ENCODE assay signal across 7 mouse cellular contexts in the genomic region with DNA sequence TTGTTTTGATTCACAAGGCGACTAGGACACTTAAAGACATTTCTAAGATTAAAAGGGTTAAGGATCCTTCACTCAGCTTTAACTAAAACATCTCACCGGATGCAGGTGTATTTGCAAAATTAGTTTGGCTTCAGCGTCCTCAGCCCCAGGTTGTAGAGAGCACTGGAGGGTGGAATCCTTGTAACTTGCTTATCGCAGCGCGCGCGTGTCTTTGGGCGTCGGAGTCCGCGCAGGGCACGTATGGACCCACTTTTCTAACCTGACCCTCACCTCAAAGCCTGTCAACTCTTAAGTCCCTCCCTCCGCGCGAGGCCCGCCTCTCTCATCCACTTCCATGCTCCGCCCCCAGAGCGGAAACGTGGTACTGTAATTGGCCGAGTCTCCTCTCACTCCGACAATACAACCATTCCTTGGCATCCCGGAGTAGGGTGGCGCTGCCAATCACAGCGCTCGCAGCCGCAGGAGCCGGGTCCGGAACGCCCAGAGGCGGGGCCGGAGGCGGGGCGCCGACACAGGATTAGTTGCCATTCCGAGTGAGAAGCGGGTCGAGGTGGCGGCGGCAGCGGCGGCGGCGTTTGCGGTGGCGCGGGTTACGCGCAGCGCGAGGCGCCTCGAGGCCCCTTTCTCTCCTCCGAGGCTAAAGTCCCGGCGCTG. TPM values are rescaled to one million over a fixed set of nuclear protein-coding genes. Genes with fewer than 3 reads are reported as not detected.
DNase-seq lines count a peak whose midpoint lies in the region; ATAC-seq and TF ChIP-seq lines count a peak whose summit lies in the region.

No protein-coding gene starts in this region.

- intact Hi-C loops in left cerebral cortex, postnatal 4 days (cut with DNase I): no loop called here

- H3K27me3 ChIP-seq in embryonic facial prominence, embryonic 10.5 days (replicated peaks; ENCODE audit: low read depth, poor library complexity, severe bottlenecking): no peaks in the 10 kb centered on the region
- no peaks in the 10 kb centered on the region for H3K27me3 ChIP-seq in intestine, postnatal 0 days (replicated peaks; ENCODE audit: control insufficient read depth, insufficient read depth, low read length)
- H3K27me3 ChIP-seq in midbrain, embryonic 12.5 days: no peaks in the 10 kb centered on the region
- no peaks in the 10 kb centered on the region for H3K27me3 ChIP-seq in small intestine, adult 2 months (ENCODE audit: control insufficient read depth, insufficient read depth, low read length)

- H3K36me3 ChIP-seq in embryonic facial prominence, embryonic 10.5 days (replicated peaks): no peaks in the 10 kb centered on the region
- H3K36me3 ChIP-seq in intestine, postnatal 0 days (ENCODE audit: control insufficient read depth, insufficient read depth): no peaks in the 10 kb centered on the region
- H3K36me3 ChIP-seq in midbrain, embryonic 12.5 days: no peaks in the 10 kb centered on the region
- no peaks in the 10 kb centered on the region for H3K36me3 ChIP-seq in small intestine, adult 2 months (ENCODE audit: control insufficient read depth, insufficient read depth, low read length)

- peak overlapping the region; percentile 86 for H3K4me2 ChIP-seq in intestine, postnatal 0 days (replicated peaks; ENCODE audit: low read depth)
- peak overlapping the region; percentile 72 for H3K4me2 ChIP-seq in midbrain, embryonic 12.5 days (replicated peaks)

- no peaks in the 10 kb centered on the region for H3K9me3 ChIP-seq in embryonic facial prominence, embryonic 10.5 days
- no peaks in the 10 kb centered on the region for H3K9me3 ChIP-seq in intestine, postnatal 0 days (ENCODE audit: control insufficient read depth)
- H3K9me3 ChIP-seq in midbrain, embryonic 12.5 days: no peaks in the 10 kb centered on the region

- under 1% methylated on average over 56 of the region's 56 CpGs for WGBS in embryonic facial prominence, embryonic 10.5 days
- under 1% methylated on average over 56 of the region's 56 CpGs for WGBS in intestine, postnatal 0 days
- WGBS in midbrain, embryonic 12.5 days: under 1% methylated on average over 56 of the region's 56 CpGs
- WGBS in small intestine, adult 2 months: under 1% methylated on average over 54 of the region's 56 CpGs

- peak; percentile 99 for DNase-seq in adrenal gland, postnatal 10 days
- peak; percentile 99 for DNase-seq in embryonic facial prominence, embryonic 10.5 days (ENCODE audit: low spot score)
- peak; percentile 75 for DNase-seq in gonadal fat pad, adult 2 months (ENCODE audit: low read depth)
- peak; percentile 99 for DNase-seq in left cerebral cortex, postnatal 4 days

- H3K9ac ChIP-seq in intestine, postnatal 0 days (ENCODE audit: low read depth, low read length): peak overlapping the region; percentile 93
- H3K9ac ChIP-seq in midbrain, embryonic 12.5 days (replicated peaks): peak overlapping the region; percentile 99

- H3K27ac ChIP-seq in embryonic facial prominence, embryonic 10.5 days (replicated peaks): peak overlapping the region; percentile 98
- H3K27ac ChIP-seq in intestine, postnatal 0 days (ENCODE audit: low read depth, low read length): peak overlapping the region; percentile 99
- H3K27ac ChIP-seq in midbrain, embryonic 12.5 days (replicated peaks): peak overlapping the region; percentile 100
- peak overlapping the region; percentile 98 for H3K27ac ChIP-seq in small intestine, adult 2 months (ENCODE audit: insufficient read depth, low read depth, low read length)

- TF ChIP-seq POLR2A in small intestine, adult 2 months (IDR thresholded peaks at IDR 0.05; ENCODE audit: low read depth, low read length): peak; percentile 77

- TF ChIP-seq CTCF in intestine, postnatal 0 days (IDR thresholded peaks at IDR 0.05; ENCODE audit: low read depth): no peak; the same call in 1 of the 2 replicates
- TF ChIP-seq CTCF in small intestine, adult 2 months (IDR thresholded peaks at IDR 0.05; ENCODE audit: extremely low read depth, insufficient read length, insufficient replicate concordance, low read depth, low read length): no peak

- peak; percentile 98 for ATAC-seq in intestine, postnatal 0 days
- ATAC-seq in midbrain, embryonic 12.5 days (ENCODE audit: low FRiP score, low read depth): peak; percentile 98

- H3K4me1 ChIP-seq in embryonic facial prominence, embryonic 10.5 days: peaks cover 29% of the 10 kb centered on the region
- H3K4me1 ChIP-seq in intestine, postnatal 0 days (replicated peaks; ENCODE audit: control insufficient read depth, insufficient read depth, low read length): peaks cover 4% of the 10 kb centered on the region; the same call in 1 of the 2 replicates
- peaks cover 22% of the 10 kb centered on the region for H3K4me1 ChIP-seq in midbrain, embryonic 12.5 days
- H3K4me1 ChIP-seq in small intestine, adult 2 months (ENCODE audit: control insufficient read depth, insufficient read depth, insufficient read length, low read length): peaks cover 7% of the 10 kb centered on the region; the same call in 1 of the 2 replicates

- peak overlapping the region; percentile 96 for H3K4me3 ChIP-seq in embryonic facial prominence, embryonic 10.5 days
- H3K4me3 ChIP-seq in intestine, postnatal 0 days (ENCODE audit: low read depth, low read length): peak overlapping the region; percentile 84
- peak overlapping the region; percentile 98 for H3K4me3 ChIP-seq in midbrain, embryonic 12.5 days
- H3K4me3 ChIP-seq in small intestine, adult 2 months (ENCODE audit: low read depth, low read length): peak overlapping the region; percentile 84

RNA-seq across cellular contexts. Expression of a gene that starts 0.4 kb away (rescaled TPM):
- total RNA-seq in adrenal gland, postnatal 10 days (2021): 10 to 100 TPM; 26.2 to 34.0 TPM
- 7.3 and 9.6 TPM in 2 replicates for polyA plus RNA-seq in embryonic facial prominence, embryonic 10.5 days (2016; fragmentation: Nextera tagmentation; extraction: Ambion mirVana)
- polyA plus RNA-seq in gonadal fat pad, adult 2 months (2012; rRNA removed): 5.6 and 7.4 TPM in 2 replicates
- 3.8 and 3.9 TPM in 2 replicates for polyA plus RNA-seq in intestine, postnatal 0 days (2015; fragmentation: Nextera tagmentation; extraction: Ambion mirVana)
- 10 to 100 TPM; 56.5 to 57.4 TPM for total RNA-seq in left cerebral cortex, postnatal 4 days (2021)
- polyA plus RNA-seq in midbrain, embryonic 12.5 days (2016; fragmentation: Nextera tagmentation; extraction: Ambion mirVana): 20.8 and 21.7 TPM in 2 replicates
- polyA plus RNA-seq in small intestine, adult 2 months (2012; rRNA removed): 3.2 and 3.5 TPM in 2 replicates

Comparison
In these comparisons a context has a peak if more than half of its experiments do, and no peak if none do; other contexts are left out.
1. Peak in every context shown above with its lines: DNase-seq, ATAC-seq, H3K4me3 ChIP-seq and H3K27ac ChIP-seq.